Mouse (Mus musculus) hindbrain, embryonic 13.5 days (tissue): Measurements from ENCODE around the gene Heatr4. TPM values are rescaled to one million over a fixed set of nuclear protein-coding genes. Genes with fewer than 3 reads are reported as not detected.
A peak's percentile ranks its signal among the peaks of the same experiment; 100 is the strongest.

Experiments used
- ATAC-seq: fragments of 200-750 bp; cut with Nextera tagmentation; 2 replicates; pipeline ENCODE4 v1.8.0; 2017; ENCODE audit warnings: moderate TSS enrichment; ENCODE audit not compliant: low FRiP score
- H3K27ac ChIP-seq: fragments of 300-500 bp; sonication (generic); 2 replicates; pipeline ENCODE4 v1.5.1; 2015; ENCODE audit warnings: inconsistent platforms, mild to moderate bottlenecking, moderate library complexity
- H3K27me3 ChIP-seq: fragments of 300-500 bp; sonication (generic); 2 replicates; pipeline ENCODE4 v1.6.1; 2015; ENCODE audit warnings: mild to moderate bottlenecking, inconsistent platforms
- H3K36me3 ChIP-seq: fragments of 300-500 bp; sonication (generic); 2 replicates; pipeline ENCODE4 v1.6.1; 2015; ENCODE audit warnings: mild to moderate bottlenecking, inconsistent platforms
- H3K4me1 ChIP-seq: fragments of 300-500 bp; sonication (generic); replicated peaks from 2 replicates; pipeline ENCODE4 v1.6.1; 2015; ENCODE audit warnings: inconsistent platforms
- H3K4me2 ChIP-seq: fragments of 300-500 bp; sonication (generic); 2 replicates; pipeline ENCODE4 v1.6.1; 2015; ENCODE audit warnings: inconsistent platforms, mild to moderate bottlenecking, moderate library complexity
- H3K4me3 ChIP-seq: fragments of 300-500 bp; sonication (generic); 2 replicates; pipeline ENCODE4 v1.5.1; 2015; ENCODE audit warnings: mild to moderate bottlenecking, inconsistent platforms
- H3K9ac ChIP-seq: fragments of 300-500 bp; sonication (generic); 2 replicates; pipeline ENCODE4 v1.6.1; 2015; ENCODE audit warnings: mild to moderate bottlenecking, inconsistent platforms
- H3K9me3 ChIP-seq: fragments of 300-500 bp; sonication (generic); 2 replicates; pipeline ENCODE4 v1.6.1; 2016; ENCODE audit warnings: inconsistent platforms
- WGBS: fragments of 180-500 bp; shearing (Covaris S2); methylation state at CpG from one replicate; pipeline ENCODE4 v1.1.7; 2015; 5-methylcytosine and 5-hydroxymethylcytosine counted together
- polyA plus RNA-seq: library from polyadenylated mRNA; unstranded; fragments of >200 nt; fragmentation: Nextera tagmentation; extraction: Ambion mirVana; gene quantifications from 2 replicates; pipeline ENCODE4 v1.2.1, GENCODE M21; 2015

Gene Heatr4
- polyA plus RNA-seq, 1 experiment from 2014 or later: not detected

GRCm38 (mm10) chr12:83988483-83988882 is 3.8 kb upstream of the Heatr4 start:
- H3K9me3 ChIP-seq: no peaks in the 10 kb centered on the region
- peak; percentile 8; the same call in 1 of the 2 replicates for ATAC-seq
- 76% methylated on average over 4 of the region's 4 CpGs for WGBS

DNA sequence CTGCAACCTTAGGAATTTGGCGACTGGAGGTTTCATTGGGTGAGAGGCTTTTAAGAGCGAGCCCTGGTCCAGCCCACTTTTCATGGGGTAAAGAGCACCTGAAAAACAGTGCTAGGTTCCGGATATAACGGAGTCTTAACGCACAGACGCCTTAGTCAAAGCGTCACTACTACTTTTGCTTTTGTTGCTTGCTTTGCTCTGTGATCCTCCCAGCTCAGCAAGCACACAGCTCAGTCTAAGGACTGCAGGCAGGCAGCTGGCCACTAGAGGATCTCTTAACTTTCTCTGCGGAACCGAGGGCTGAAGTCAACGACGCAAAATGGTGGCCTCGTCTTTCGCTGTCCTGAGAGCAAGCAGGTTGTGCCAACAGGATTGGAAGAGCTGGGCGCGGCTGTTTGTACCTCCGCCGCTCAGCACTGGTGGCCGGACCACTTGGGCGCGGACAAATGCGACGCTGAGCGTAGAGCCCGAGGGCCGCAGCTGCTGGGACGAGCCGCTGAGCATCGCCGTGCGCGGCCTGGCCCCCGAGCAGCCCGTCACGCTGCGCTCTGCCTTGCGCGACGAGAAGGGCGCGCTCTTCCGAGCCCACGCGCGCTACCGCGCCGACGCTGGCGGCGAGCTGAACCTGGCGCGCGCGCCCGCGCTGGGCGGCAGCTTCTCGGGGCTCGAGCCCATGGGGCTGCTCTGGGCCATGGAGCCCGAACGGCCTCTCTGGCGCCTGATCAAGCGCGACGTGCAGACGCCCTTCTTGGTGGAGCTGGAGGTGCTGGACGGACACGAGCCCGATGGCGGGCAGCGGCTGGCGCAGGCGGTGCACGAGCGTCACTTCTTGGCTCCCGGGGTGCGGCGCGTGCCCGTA is 3.2 kb upstream of the Heatr4 start, which contains the start of gene Acot2:
Gene Acot2 (plus strand): TSS at position 279 of the 859 bp plus-strand sequence.
- H3K9me3 ChIP-seq: no peaks in the 10 kb centered on the region
- H3K27ac ChIP-seq: peak within 1 kb of the TSS; percentile 94
- peak within 1 kb of the TSS; percentile 60 for H3K4me3 ChIP-seq
- peaks cover 8% of the 10 kb centered on the region for H3K4me1 ChIP-seq
- H3K9ac ChIP-seq: peak within 1 kb of the TSS; percentile 83
- no peaks in the 10 kb centered on the region for H3K36me3 ChIP-seq
- ATAC-seq: peak; percentile 94
- H3K4me2 ChIP-seq: peak within 1 kb of the TSS; percentile 60
- H3K27me3 ChIP-seq: no peaks in the 10 kb centered on the region
- WGBS: 1% methylated on average over 80 of the region's 80 CpGs

More at GRCm38 (mm10) chr12:83988483-83988882, 3.8 kb upstream of the Heatr4 start:
- peaks cover 4% of the 10 kb centered on the region; the same call in 1 of the 2 replicates for H3K36me3 ChIP-seq
- peak overlapping the region; percentile 60 for H3K4me2 ChIP-seq
- H3K4me3 ChIP-seq: peak overlapping the region; percentile 60
- H3K9ac ChIP-seq: peak overlapping the region; percentile 83
- no peaks in the 10 kb centered on the region for H3K27me3 ChIP-seq
- peaks cover 8% of the 10 kb centered on the region for H3K4me1 ChIP-seq
- peak overlapping the region; percentile 94 for H3K27ac ChIP-seq

GRCm38 (mm10) chr12:83987242-83987582 is 2.6 kb upstream of the Heatr4 start:
- no peak for ATAC-seq
- Histone ChIP-seq H3K4me3 (peak overlapping the region; percentile 60), H3K4me1 (peaks cover 8% of the 10 kb centered on the region), H3K9ac (peak overlapping the region; percentile 83), H3K9me3 (no peaks in the 10 kb centered on the region), H3K4me2 (peak overlapping the region; percentile 60), H3K36me3 (no peaks in the 10 kb centered on the region), H3K27me3 (no peaks in the 10 kb centered on the region), H3K27ac (peak overlapping the region; percentile 94)
- 39% methylated on average over 8 of the region's 8 CpGs for WGBS

DNA sequence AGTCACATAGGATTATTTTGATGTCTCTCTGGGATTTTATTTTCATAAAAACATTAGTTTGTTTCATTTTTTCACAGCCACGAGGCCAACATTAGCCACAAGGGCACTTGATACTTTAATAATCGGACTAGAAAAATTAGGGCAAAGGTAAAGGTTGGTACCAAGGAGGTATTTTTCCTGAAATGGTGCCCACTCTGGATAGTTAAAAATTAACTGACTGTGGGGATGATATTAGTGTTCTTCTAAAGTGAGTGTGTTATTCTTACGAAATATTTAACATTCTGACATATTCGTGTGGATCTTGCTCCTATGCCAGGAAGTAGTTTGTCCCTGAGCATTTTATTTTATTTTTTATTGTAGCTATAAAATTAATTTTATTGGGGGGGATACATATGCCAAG is 3.0 kb downstream of the Heatr4 start:
- no peaks in the 10 kb centered on the region for H3K4me1 ChIP-seq
- H3K9me3 ChIP-seq: no peaks in the 10 kb centered on the region
- WGBS: 93% methylated on average over 4 of the region's 4 CpGs
- no peak overlapping the region for H3K9ac ChIP-seq
- no peak for ATAC-seq
- H3K4me2 ChIP-seq: no peak overlapping the region
- no peak overlapping the region for H3K4me3 ChIP-seq
- H3K36me3 ChIP-seq: no peaks in the 10 kb centered on the region
- no peak overlapping the region for H3K27ac ChIP-seq
- H3K27me3 ChIP-seq: no peaks in the 10 kb centered on the region

- Histone ChIP-seq H3K4me3 (no peak overlapping the region), H3K9ac (no peak overlapping the region), H3K36me3 (no peaks in the 10 kb centered on the region), H3K27me3 (no peaks in the 10 kb centered on the region), H3K27ac (no peak overlapping the region), H3K4me2 (no peak overlapping the region), H3K4me1 (no peaks in the 10 kb centered on the region), H3K9me3 (peaks cover 5% of the 10 kb centered on the region; the same call in 1 of the 2 replicates)
- 90% methylated on average over 6 of the region's 6 CpGs for WGBS
- no peak for ATAC-seq
These were observed 5.8 kb downstream of the Heatr4 start for GRCm38 (mm10) chr12:83978862-83979261.

DNA sequence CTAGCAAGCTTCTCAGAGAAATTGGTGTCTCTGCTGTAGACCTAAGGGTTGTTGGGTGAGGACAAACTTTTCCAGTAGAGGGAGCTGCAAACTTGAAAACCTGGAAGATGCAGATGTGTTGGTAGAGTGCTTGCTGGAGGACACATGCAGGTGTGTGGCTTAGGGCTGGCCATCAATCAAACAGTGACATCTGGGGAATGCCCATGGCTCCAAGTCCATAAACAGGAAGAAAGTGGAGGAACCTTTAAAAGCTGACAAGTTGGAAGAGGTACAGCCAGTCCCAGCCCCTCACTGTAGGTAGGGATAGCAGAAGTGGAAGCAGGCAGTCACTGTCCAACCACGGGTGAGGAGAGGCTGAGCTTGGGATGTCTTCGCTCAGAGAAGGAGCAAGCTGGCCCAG is 12.5 kb downstream of the Heatr4 start:
- Histone ChIP-seq H3K27me3 (no peaks in the 10 kb centered on the region), H3K9me3 (peaks cover 5% of the 10 kb centered on the region; the same call in 1 of the 2 replicates), H3K27ac (no peak overlapping the region), H3K9ac (no peak overlapping the region), H3K36me3 (no peaks in the 10 kb centered on the region), H3K4me1 (no peaks in the 10 kb centered on the region), H3K4me3 (no peak overlapping the region), H3K4me2 (no peak overlapping the region)
- WGBS: 79% methylated on average over 2 of the region's 2 CpGs
- ATAC-seq: no peak

GRCm38 (mm10) chr12:83965235-83965634 is 19.4 kb downstream of the Heatr4 start:
- no peak overlapping the region for H3K27ac ChIP-seq
- ATAC-seq: no peak
- no peaks in the 10 kb centered on the region for H3K27me3 ChIP-seq
- H3K36me3 ChIP-seq: no peaks in the 10 kb centered on the region
- H3K9ac ChIP-seq: no peak overlapping the region
- WGBS: 87% methylated on average over 7 of the region's 7 CpGs
- no peak overlapping the region for H3K4me3 ChIP-seq
- no peaks in the 10 kb centered on the region for H3K4me1 ChIP-seq
- H3K4me2 ChIP-seq: no peak overlapping the region
- H3K9me3 ChIP-seq: no peaks in the 10 kb centered on the region

- Histone ChIP-seq H3K4me2 (no peak overlapping the region), H3K27ac (no peak overlapping the region), H3K4me1 (peaks cover 9% of the 10 kb centered on the region), H3K4me3 (no peak overlapping the region), H3K9me3 (no peaks in the 10 kb centered on the region), H3K9ac (no peak overlapping the region), H3K27me3 (no peaks in the 10 kb centered on the region), H3K36me3 (peaks cover 27% of the 10 kb centered on the region)
- WGBS: 94% methylated on average over 9 of the region's 9 CpGs
- ATAC-seq: no peak
These were observed 26.4 kb downstream of the Heatr4 start for GRCm38 (mm10) chr12:83958278-83958677.

DNA sequence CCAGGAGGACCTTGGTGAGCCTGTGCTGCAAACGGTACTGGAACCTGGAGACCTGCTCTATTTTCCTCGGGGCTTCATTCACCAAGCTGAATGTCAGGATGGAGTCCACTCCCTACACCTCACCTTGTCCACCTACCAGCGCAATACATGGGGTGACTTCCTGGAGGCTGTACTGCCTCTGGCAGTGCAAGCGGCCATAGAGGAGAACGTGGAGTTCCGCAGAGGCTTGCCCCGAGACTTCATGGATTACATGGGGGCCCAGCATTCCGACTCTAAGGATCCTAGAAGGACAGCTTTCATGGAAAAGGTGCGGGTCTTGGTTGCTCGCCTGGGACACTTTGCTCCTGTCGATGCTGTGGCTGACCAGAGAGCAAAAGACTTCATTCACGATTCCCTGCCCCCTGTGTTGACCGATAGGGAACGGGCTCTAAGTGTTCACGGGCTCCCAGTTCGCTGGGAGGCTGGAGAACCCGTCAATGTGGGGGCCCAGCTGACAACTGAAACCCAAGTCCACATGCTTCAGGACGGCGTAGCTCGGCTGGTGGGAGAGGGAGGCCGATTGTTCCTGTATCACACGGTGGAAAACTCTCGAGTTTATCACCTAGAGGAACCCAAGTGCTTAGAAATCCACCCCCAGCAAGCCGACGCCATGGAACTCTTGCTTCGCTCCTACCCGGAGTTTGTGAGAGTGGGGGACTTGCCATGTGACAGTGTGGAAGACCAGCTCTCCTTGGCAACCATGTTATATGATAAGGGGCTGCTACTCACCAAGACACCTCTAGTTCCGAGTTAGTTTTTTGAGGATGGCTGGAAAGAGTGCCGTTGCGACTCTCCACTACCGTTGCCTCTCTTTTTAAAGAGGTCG is 32.7 kb downstream of the Heatr4 start:
- Histone ChIP-seq H3K9ac (peak overlapping the region; percentile 89), H3K4me1 (peaks cover 36% of the 10 kb centered on the region), H3K27me3 (no peaks in the 10 kb centered on the region), H3K27ac (no peak overlapping the region), H3K4me3 (peak overlapping the region; percentile 89), H3K9me3 (no peaks in the 10 kb centered on the region), H3K4me2 (peak overlapping the region; percentile 85), H3K36me3 (peaks cover 24% of the 10 kb centered on the region)
- 67% methylated on average over 32 of the region's 32 CpGs for WGBS
- no peak for ATAC-seq

DNA sequence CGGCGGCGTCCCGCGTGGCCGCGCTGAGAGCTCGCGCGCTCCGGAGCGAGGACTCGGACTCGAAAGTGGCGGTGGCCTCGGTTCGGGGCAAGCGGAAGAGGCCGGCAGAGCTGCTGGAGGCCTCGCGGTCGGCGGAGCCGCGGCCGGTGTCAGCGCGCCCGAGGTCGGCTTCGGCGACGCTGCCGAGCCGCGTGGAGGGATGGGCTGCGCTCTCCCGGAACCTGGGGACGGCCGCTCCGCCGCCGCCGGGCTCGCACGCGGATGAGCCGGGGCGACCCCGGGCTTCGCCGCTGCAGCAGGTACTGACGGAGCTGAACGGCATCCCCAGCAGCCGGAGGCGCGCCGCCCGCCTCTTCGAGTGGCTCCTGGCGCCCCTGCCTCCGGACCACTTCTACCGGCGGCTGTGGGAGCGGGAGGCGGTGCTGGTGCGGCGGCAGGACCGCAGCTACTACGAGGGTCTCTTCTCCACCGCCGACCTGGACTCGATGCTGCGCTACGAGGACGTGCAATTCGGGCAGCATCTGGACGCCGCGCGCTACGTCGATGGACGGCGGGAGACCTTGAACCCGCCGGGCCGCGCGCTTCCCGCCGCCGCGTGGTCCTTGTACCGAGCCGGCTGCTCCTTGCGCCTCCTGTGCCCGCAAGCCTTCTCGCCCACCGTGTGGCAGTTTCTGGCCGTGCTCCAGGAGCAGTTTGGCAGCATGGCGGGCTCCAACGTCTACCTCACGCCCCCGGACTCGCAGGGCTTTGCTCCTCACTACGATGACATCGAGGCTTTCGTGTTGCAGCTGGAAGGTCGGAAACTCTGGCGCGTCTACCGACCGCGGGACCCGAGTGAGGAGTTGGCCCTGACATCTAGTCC is 33.6 kb downstream of the Heatr4 start:
- Histone ChIP-seq H3K36me3 (peaks cover 19% of the 10 kb centered on the region), H3K9ac (peak overlapping the region; percentile 89)
- under 1% methylated on average over 109 of the region's 116 CpGs for WGBS

GRCm38 (mm10) chr12:83950493-83950839 is 34.2 kb downstream of the Heatr4 start, which contains the start of gene Riox1:
TSS of gene Riox1 (plus strand) at chr12:83950608.
- Histone ChIP-seq H3K4me3 (peak within 1 kb of the TSS; percentile 89), H3K4me1 (peaks cover 36% of the 10 kb centered on the region), H3K36me3 (peaks cover 14% of the 10 kb centered on the region), H3K27me3 (no peaks in the 10 kb centered on the region), H3K9me3 (no peaks in the 10 kb centered on the region), H3K9ac (peak within 1 kb of the TSS; percentile 89), H3K27ac (peak within 1 kb of the TSS; percentile 89), H3K4me2 (peak within 1 kb of the TSS; percentile 85)
- WGBS: under 1% methylated on average over 37 of the region's 37 CpGs
- peak; percentile 92 for ATAC-seq

More for the DNA sequence above, 33.6 kb downstream of the Heatr4 start:
- Histone ChIP-seq H3K27me3 (no peaks in the 10 kb centered on the region), H3K4me2 (peak overlapping the region; percentile 85), H3K4me1 (peaks cover 36% of the 10 kb centered on the region), H3K9me3 (no peaks in the 10 kb centered on the region), H3K27ac (peak overlapping the region; percentile 89), H3K4me3 (peak overlapping the region; percentile 89)
- ATAC-seq: peak; percentile 74
